Mouse (Mus musculus) right cerebral cortex, postnatal 14 days (tissue): Measurements from ENCODE around the gene Rnf208.
A peak's percentile ranks its signal among the peaks of the same experiment; 100 is the strongest.

Experiments
- DNase-seq: peaks from one replicate; pipeline ENCODE4 v3.0.0; 2022

The Rnf208 gene

GRCm38 (mm10) chr2:25278928-25279882, 37.1 kb downstream of the Rnf208 start:
- DNase-seq: peak; percentile 87

DNA sequence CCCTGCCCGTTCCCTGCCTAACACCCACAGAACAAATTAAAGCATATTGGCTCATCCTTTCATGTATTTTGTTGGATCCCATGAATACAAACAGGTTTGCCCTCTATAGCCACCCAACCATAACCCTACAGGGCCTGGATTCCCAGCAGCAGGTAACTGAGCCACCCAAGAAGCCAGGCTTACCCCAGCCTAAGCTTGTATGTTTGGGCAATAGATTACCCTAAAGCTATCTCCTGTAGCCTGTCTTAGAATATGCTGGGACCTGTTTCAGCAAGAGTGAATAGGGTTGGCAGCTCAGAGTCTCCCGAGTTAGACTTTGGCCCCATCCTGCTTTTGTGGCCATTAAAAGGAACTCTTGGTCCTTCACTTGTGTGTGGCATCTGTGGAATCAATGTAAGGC, 43.5 kb downstream of the Rnf208 start:
- no peak for DNase-seq

GRCm38 (mm10) chr2:25286314-25286713, 44.3 kb downstream of the Rnf208 start:
- DNase-seq: no peak

DNA sequence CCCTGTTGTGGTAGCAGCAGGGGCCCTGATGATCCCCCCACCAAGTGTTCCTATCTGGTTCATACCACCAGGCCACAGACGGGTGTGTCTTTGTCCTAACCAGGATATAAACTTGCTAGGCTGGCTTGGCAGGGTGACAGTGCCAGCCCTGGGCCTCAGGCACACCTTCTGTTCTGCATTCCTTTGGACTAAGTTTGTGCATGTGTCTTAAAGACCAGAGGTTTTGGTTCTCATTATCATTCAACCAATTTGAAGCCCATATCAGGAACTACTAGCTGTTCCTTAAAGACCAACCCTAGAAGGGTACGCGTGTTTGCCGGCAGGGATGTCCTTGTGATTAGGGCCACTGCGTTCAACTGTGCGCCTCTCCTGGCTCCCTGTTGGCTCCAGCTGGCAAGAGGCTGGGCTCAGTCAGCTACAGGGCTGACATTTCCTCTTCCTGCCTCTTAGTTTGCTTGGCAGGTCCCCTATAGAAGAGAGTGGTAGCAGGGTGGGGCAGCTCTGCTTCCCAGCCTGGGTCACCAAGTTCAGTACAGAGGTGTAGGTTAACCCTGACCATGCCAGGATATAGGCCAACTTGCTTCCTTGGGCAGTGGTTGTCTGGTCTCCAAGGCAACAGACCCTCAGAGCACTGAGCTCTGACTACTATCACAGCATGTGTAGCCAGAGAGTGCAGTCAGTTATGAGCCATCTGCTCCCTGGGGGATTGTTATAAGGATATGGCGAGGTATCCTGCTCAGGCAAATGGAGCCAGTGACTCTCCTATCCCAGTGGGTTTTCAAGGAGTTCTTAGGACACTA, 45.0 kb downstream of the Rnf208 start:
- no peak for DNase-seq

DNA sequence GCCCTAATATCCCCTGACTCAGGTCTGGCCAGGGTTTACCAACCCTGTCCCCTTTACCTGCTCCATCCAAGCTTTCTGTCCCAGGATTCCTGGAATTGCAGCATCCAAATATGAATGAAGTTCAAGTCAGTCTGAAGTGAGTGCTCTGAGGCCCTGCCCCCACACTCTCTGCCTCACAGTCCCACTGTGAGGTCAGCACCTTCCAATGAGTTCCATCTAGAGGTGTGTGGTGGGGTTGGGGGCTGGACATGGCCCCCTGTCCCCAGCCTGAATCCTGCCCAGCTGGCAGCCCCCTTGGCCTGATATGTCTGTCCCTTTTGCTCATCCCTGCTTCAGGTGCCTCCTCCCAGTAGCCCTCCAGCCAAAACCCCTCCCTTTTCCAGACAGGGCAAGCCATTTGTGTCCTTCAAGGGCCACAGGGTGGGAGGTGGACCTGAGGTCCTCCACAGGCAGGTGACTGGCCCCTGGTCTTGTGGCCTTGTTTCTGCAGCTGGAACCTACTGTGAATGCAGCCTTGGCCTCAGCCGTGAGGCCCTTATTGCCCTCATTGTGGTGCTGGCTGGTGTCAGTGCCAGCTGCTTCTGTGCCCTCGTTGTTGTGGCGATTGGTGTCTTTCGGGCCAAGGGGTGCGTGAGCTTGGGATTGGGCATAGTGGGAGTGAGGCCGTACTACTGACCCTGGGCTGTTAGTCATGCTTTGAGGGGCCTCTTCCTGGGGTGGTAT, 46.0 kb downstream of the Rnf208 start, which contains the start of gene Tmem210:
TSS of gene Tmem210 (plus strand) at position 219 of the 723 bp plus-strand sequence.
- DNase-seq: no peak

GRCm38 (mm10) chr2:25288734-25289345, 46.8 kb downstream of the Rnf208 start:
- DNase-seq: no peak

DNA sequence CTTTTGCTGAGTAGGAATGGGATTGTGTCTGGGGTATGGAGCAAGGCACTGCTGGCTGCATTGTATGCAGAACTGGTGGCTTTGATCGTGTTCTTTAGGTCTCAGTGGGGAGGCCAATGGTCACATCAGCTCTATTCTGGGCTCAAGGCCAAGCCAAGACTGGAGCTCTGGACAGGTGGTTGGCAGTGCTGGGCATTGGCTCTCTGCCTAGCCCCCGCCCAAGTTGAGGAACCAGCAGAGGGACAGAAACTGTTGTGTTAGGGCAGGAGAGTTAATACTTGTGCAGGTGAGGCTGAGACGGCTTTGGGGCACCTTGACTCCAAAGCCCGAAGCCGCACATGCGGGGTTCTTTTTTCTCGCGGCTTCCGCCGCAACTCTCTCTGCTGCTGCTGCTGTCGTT, 47.6 kb downstream of the Rnf208 start, which contains the start of gene Lrrc26:
TSS of gene Lrrc26 (plus strand) at position 265 of the 400 bp plus-strand sequence.
- no peak for DNase-seq

DNA sequence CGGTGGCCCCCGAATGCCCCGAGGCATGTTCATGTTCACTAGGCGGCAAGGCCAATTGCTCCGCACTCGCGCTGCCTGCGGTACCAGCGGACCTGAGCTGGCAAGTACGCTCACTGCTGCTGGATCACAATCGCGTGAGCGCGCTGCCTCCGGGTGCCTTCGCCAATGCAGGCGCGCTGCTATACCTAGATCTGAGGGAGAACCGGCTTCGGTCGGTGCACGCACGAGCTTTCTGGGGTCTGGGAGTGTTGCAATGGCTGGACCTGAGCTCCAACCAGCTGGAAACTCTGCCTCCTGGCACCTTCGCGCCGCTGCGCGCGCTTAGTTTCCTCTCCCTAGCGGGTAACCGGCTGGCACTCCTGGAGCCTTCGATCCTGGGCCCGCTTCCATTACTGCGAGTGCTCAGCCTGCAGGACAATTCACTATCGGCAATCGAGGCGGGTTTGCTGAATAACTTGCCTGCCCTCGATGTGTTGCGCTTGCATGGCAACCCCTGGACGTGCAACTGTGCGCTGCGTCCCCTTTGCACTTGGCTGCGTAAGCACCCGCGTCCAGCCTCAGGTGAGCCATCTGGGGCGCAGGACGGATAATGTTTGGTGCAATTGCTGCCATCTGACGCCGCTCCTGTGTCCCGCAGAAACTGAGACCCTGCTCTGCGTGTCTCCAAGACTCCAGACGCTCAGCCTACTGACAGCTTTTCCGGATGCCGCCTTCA, 48.2 kb downstream of the Rnf208 start:
- DNase-seq: peak; percentile 69

- DNase-seq: peak; percentile 60
Measured at GRCm38 (mm10) chr2:25290816-25291130, 48.7 kb downstream of the Rnf208 start.

- DNase-seq: no peak
Measured at GRCm38 (mm10) chr2:25291184-25292053, 49.4 kb downstream of the Rnf208 start.

DNA sequence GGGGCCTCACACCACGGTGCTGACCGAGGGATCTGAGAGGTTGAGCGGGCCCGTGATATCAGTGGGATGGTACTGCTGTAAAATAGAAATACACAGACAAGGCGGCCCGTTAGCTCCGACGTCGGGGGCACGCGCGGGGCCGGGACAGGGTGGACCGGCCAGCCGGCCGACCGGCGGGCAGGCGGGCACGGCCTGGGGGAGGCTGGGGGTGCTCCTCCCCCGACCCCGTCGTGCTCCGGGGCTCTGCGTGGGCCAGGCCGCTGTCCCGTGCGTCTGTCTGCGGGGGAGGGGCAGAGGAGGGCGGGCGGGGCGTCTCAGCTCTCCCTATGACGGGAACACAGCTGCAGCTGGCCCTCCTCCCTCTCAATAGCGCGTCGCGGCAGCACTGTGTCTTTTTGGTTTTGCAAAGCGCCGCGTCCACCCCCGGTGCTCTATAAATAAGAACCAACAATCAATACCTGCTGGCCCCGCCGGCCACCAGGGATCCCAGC, 50.0 kb downstream of the Rnf208 start:
- peak; percentile 60 for DNase-seq

DNA sequence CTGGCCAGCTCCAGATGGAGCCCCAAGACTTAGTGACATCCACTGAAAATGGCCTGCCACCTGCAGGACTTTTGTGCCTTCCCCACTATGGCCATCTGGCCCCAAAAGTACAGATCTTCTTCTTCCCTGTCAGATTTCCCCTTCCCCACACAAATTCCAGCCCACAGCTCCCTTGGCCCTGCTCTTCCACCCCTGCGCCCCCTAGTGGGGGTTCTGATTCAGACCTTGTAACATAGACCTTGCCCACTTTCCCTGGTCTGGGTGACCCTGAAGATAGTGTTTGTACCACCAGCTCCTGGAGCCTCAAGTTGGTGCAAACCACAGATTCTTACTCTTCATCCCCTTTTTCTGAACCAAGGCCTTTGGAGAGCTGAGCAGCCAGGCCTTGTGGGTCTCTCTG, 50.8 kb downstream of the Rnf208 start:
- peak; percentile 83 for DNase-seq

DNA sequence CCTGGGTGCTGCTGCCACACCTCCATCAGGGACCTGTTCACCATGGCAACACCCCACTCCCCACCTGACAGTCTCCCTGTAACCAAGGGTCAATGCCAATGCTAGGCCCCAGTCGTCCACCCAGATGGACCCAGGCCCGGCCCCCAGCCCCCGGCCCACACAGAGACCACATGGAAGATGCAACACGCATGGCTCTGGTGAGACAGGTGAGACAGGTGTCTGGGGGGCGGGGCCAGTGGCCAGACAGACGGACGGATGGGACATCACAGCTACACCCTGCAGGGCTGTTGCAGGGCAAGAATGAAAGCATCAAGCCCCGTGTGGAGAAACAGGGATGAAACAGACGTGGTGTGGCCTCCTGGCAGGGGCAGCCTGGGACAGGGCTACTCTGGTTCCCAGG, 51.7 kb downstream of the Rnf208 start:
- DNase-seq: no peak
